Mouse (Mus musculus) thymus, adult 18-20 months (tissue): ENCODE results near the gene Crlf3.

Source experiments
- DNase-seq, 2 experiments: peaks; one replicate each; pipeline ENCODE4 v3.0.0; 2022; ENCODE audit warnings: mixed read lengths in 2 of 2

The Crlf3 gene

DNA sequence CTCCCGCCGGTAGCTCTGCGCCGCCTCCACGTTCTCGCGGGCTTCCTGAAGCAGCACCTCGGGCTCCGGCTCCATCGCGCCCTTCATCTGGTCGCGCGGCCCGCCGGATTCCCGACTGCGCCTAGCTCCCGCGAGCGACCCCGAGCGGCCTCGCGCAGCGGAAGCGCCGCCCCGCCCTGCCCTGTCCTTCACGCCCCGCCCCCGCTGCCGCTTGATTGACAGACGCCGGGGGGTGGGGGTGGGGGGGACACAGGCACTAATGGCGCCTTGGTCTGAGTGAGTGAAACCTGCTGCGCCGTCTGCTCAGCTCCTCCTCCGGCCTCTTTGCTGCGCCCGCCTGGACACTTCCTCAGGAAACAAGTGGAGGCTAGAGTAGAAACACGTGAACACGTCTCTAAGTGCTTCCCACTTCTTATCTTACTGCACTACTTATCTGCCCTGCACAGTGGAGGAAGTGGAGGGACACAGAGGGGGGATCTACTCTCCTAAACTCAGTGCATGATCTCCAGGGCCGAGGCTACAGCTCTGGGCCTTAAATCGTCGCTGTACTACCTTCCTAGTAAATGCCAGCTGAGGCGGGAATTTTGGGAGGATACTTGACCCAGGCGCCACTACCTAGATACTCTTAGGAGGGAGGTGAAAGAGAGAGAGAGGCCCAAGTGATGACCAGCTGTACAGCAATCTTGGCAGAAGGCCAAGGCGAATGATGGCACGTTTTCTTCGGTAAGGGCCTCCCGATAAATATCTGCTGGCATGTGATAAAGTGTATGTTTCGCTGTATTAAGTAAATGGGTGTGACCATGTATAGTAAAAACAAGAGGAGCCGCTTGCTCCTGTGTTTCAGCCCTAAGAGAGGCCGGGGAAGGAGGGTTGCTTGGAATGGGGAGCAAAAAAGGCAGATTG is at the start of gene Crlf3:
Crlf3 (minus strand) TSS at position 166 of the 903 bp plus-strand sequence.
- DNase-seq, result peak; percentile 88 to 89

DNA sequence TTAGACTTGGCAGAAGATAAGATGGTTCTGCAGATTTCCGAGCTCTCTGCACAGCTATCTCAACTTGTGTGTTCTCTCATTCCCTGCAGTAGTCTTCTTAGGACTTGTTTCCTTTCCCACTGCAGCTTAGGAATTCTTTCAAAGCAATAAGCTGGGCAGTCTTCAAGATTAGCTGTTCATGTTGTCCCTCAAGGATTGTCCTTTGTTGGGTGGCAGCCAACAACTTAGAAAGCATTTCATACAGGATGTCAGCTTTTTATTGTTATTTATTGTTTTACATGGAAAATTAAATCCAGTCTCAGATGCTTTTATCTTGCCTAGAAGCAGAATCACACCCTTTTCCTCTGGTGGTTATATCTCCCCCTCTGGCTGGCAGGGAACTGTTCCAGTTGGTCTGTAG is 35.6 kb upstream of the Crlf3 start:
- no peak for DNase-seq

DNA sequence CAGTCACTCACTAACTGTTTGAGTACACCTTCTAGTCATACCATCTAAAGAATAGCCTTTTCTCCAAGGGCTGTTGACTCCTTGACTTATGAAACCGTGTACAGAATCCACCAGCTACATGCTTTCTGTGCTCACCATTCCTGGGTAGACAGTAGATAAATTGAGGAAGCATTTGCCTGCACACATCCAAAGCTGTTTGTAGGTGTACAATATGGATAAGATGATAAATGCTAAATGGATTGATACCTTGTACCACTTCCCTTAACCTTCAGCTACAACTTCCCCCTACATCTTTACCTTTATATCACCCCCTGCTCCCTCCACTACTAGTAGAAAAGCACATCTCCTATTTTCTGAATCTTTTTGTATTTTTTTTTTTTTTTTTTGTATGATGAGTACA is 23.6 kb upstream of the Crlf3 start:
- no peak for DNase-seq

DNA sequence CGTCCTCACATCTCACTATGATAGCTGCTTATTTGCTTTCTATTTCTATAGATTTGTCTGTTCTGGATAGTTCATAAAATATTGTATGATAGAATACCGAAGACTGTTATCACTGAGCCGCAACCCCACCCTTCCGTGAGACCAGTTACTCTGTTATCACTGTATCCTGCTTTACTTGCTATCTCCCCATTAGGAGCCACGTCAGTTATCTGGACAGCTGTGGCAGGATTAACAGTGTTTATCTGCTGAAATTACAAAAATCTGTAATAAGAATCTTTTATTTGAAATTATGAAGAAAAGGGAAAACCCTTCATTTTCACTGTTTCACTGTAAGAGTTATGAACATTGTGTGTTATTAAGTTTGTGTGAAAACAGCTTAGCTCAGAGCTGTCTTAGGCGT is 20.5 kb upstream of the Crlf3 start:
- DNase-seq, result no peak

DNA sequence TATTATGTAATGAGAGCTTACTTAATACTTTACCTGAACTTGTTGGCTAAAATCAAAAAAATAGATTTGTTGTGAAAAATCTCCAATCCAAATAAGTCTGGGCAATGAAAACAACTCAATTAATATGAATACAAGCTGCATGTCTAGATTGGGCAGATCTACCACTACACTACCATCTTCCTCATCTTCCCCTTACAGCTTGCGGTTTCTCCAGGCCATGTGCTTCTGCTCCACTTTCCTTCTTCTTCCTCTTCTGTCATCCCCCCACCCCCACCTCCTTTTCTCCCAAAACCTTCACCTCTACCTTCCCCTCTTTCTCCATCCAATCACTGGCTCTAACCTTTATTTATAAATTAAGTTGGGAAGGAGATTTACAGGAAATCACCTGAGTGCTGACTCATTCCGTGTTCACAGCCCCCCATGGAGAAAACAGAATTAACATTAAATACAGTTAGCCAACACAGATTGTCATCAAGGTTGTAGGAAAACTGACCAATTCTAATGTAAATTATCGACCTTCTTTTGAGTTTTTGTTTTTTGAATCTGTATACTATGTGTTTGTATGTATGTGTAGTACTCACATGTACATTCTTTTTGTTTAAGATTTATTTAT is 17.8 kb upstream of the Crlf3 start:
- DNase-seq, result no peak

DNA sequence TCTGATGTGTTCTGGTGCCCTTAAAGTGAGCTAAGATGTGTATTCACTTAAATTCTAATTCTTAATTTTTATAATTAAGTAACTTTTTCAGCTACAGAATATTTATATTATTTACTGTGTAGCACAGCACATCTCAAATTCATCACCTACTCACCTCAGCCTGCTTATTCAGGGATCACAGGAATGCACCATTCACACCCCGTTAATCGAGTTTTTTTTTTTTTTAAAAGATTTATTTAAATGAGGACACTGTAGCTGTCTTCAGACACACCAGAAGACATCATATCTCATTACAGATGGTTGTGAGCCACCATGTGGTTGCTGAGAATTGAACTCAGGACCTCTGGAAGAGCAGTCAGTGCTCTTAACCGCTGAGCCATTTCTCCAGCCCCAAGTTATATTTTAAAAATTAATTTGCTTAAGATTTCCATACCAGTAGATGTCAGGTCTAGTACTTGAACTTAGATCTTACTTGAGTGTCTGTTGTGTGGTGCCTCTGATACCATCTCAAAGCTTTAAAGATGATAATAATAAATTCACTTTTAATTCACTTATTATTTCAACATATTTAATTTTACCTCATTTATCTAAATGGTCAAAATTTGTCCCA is 9.9 kb upstream of the Crlf3 start:
- DNase-seq, result no peak

DNA sequence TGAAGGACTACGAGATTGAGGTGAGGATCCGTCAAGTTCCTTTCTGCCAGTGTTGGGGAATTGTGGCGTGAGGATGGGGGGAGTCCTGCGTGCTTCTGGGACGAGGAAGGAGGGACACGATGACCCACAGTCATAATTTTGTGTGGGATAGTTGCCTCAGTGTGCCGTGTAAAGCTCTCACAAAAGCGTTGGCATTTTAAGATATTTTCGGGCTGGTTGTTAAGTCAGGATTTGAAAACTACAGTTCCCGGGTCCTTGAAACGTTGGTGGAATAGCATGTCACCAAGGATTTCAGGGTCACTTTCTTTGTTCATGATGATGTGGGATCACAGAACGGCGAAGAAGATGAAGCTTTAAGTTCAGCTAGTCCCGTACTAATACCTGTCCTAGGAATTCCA is 9.0 kb upstream of the Crlf3 start:
- DNase-seq, result no peak

DNA sequence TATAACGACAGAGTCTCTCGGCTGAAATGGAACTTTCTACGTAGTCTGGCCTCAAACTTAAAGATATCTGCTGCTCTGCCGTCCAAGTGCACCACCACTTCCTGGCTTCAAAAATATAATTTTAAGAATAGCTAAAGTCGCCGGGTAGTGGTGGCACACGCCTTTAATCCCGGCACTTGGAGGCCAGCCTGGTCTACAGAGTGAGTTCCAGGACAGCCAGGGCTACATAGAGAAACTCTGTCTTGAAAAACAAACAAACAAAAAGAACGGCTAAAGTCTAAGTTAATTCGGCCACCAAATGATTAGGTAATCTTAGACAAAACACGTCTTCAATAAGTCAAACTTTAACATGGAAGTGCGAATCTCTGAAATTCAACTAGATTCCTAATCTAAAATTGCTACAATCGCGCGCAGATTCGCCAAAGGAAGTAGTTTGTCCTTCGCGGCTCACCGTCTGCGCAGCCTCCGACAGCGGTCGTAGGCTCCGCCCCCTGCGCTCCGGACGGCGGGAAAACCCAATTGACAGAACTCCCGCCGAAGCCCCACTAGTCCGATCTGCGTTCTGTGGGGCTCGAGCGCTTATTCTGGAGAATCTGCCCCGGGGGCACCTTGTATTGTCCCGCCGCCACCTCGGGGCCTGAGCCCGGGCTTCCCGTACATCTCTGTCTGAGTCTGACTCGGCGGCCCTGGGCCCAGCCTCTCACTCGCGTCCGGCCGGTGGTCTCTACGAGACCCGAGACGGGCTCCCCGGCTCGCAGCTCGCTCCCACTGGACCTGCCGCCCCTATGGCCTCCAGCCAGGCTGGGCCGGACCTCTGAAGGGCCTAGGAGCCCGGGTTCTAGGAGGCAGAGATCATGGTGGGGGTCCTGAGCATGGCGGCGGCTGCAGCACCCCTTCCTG is 8.4 kb upstream of the Crlf3 start, which contains the start of gene Atad5:
Atad5 (plus strand) TSS at position 484 of the 900 bp plus-strand sequence.
- peak; percentile 66 to 74 for DNase-seq

DNA sequence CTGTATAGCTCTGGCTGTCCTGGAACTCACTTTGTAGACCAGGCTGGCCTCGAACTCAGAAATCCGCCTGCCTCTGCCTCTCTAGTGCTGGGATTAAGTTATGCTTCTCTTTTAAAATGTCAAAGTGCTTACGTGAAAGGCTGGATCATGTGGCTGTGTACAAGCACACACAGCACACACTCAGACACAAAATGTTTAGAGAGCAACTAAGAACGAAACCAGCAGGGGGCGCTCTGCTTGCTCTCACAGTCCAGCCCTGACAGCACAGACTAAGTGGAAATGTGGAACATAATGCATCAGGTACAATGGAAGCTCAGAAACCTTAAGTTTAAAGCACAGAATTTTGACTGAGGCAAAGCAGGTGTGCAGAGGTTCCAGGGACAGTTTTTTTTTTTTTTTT is 6.1 kb upstream of the Crlf3 start:
- DNase-seq, result peak; percentile 65 to 74

DNA sequence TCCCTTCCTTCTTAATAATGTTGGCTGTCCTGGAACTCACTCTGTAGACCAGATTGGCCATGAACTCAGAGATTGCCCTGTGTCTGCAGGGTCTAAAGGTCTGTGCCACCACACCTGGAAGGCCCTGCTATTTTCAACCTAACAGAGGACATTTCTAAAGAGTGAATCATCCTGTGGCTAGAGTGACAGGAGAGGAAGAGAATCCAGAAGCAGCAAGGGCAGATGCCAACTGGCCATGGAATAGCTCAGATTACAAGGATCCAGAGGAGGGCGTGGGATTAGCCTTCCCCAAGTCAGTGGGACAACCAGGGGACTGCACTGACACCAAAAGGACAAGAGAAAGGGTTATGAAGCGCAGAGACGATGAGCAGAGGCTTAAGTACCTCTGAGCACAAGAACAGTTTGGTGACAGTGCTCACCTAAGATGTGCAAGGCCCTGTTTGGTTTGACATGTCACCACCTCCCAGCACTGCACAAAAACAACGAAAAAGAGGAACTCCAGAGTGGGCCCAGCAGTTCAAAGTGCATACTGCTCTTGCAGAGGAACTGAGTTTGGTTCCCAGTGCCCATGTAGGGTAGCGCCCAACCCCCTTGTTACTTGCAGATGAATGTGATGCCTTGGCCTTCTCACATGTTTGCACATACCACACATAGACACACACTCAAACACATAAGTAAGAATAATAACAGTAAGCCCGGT is 4.7 kb upstream of the Crlf3 start:
- no peak for DNase-seq

DNA sequence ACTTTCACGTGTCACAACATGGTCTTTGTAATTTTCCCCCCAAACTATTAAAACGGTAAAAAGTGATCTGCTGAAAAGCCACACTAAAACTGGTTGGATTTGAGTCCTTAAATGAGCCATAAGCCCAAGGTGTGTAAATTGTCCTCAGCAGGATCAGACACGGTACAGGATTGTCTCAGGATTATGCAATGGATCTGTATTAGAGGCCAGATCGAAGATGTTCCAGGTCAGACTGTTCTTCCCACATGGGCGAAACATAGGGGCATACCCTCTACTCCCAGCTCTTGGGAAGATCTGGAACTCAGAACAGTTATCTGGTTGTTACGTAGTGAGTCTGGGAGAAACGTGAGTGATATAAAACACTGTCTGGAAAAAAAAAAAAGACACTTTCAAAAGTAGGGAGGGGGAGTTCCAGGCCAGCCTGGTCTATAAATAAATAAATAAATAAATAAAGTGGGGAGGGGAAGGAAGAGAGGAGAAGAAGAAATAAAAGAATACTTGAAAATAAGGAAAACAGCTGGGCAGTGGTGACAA is 1.1 kb upstream of the Crlf3 start:
- DNase-seq, result no peak

DNA sequence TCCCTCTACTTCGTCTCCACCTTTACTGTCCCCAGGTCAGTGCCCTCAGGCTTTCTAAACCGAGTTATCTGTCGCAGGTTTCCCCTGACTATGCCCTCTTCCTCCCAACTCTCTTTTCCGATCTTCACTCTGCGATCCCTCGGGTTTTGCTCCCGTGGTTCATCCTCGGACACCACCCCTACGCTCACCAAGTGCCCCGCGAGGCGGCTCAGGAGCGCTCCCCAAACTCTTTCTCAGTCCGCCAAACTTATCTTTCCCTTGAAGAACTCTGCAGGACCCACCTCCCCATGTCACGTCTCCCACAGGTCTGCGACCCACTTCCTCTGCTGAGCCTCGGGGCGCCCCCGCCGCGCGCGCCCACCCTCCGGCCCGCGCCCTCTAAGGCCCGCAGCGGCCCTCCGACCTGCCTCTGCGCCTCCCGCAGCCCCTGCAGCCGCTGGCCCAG is 388 bp downstream of the Crlf3 start:
- DNase-seq, result no peak

DNA sequence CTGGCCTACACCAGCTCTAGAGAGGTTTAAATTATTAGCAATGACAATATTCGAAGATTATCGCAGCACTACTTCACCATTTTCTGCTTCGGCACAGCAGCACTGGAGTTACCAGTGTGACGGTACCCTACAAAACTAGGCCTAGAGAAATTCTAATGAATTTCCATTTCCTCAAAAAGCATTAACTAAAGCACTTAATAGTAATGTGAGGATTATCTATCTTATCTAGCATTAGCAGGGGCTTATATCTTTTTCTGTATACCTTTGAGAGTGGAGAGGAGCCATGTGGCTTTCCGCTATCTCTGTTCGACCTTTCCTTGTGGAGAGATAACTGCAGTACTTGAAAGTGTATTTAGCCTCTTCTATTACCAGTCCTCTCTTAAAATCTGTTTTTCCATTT is 1.0 kb downstream of the Crlf3 start:
- no peak for DNase-seq

DNA sequence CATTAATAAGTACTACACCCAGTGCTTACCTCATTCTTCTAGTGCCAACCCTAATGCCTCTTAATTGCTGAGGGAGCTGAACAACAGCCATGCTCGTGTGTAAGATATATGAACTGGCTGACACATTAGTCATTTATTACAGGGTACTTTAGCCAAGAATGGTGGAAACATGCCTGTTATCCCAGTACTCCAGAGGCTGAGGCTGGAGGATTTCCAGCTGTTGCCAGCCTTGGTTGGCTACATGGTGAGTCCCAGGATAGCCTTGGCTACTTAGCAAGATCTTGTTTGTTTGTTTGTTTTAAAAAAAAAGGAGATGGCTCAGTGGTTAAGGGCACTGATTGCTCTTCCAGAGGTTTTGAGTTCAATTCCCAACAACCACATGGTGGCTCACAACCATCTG is 2.0 kb downstream of the Crlf3 start:
- DNase-seq, result no peak

DNA sequence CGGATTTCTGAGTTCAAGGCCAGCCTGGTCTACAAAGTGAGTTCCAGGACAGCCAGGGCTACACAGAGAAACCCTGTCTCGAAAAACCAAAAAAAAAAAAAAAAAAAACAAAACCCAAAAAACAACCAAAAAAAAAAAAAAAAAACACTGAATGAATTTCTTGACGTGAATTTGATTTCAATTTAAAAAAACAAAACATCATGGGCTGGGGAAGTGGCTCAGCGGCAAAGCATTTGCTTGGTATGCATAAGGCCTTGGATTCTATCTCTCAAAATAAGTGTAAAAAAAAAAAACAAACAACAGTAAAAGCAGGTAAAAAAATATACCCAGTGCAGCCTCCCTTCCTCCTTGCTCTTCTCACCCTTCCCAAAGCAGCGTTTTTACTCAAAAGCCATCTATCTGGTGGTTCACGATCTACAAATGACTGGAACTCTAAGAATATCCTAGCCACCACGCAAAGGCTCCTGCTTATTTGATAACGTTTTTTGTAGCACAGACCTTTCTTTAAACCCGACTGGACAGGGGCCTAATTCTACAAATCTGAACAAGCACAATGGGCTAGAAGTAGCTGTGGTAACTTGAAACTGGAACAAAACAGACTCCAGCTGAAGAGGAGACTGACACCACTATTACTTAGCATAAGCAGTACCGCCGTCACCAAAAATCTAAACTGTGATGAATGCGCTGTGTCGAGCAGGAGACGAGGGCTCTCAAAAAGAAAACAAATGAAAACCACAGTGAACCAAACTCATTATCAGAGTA is 2.8 kb downstream of the Crlf3 start:
- DNase-seq, result no peak

DNA sequence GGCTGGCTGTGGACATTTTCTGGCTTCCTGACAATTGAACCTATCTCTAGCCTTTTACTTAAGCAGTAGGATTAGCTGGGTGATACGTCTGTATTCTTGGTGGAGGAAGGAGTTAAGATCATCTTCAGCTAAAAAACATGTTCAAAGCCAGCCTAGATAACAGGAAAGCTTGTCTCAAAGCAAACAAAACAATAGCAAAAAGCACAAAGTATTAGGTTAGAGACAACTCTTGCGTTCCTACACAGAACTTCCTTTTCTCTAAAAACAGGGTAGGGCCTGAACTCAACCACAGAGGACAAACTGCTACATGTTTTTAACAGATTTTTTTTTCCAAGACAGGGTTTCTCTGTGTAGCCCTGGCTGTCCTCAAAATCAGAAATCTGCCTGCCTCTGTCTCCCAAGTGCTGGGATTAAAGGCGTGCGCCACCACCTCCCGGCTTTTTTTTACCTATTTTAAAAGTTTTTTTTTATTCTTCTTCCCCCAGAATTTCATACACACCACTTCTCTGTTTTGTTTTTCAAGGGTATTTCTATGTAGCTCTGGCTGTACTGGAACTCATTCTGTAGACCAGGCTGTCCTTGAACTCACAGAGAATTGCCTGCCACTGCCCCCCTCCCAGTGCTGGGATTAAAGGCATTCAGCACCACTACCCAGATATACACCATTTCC is 5.0 kb downstream of the Crlf3 start:
- no peak for DNase-seq

DNA sequence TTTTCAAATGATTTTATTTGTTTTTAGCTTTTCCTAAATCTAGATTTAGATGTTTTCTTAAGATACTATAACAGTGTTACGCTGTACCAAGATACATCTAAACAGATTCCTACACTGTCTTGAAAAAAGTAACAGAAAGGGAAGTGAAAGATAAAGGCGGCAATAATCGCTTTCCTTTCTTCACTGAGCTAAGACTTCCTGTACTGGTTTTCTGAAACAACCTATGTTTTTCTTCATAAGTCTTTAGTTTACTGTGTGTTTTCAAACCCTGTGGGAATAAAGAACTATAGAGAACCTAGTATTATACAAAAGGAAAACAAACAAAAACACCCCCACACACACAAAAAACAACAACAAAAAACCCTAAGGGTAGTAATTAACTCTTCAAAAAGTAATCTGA is 8.4 kb downstream of the Crlf3 start:
- DNase-seq, result no peak

DNA sequence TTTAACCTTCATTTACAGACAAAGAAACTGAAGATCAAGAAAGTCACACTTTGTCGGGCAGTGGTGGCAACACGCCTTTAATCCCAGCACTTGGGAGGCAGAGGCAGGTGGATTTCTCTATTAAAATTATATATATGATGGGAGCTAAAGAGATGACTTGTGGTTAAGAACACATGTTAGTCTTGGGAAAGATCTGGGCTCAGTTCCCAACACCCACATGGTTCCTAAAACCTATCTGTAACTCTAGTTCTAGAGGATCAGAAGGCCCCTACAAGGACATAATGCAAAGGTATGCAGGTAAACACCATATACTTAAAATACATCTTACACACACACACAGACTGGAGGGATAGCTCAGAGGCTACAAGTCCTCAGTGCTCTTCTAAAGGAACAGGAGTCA is 9.8 kb downstream of the Crlf3 start:
- DNase-seq, result no peak

DNA sequence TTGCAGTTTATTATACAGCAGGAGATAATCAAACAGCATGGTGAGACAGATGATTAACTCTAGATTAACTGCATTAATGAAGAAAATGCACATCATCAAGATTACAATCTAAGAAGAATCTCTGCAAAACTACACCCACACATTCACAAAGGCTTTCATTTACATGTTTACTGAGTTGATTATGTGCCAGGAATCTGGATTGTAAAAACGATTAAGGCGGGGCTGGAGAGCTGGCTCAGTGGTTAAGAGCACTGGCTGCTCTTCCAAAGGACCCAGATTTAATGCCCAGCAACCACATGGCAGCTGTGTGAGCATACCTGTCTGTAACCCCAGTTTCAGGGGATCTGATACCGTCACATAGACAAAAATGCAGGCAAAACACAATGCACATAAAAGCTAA is 11.0 kb downstream of the Crlf3 start:
- DNase-seq, result no peak

DNA sequence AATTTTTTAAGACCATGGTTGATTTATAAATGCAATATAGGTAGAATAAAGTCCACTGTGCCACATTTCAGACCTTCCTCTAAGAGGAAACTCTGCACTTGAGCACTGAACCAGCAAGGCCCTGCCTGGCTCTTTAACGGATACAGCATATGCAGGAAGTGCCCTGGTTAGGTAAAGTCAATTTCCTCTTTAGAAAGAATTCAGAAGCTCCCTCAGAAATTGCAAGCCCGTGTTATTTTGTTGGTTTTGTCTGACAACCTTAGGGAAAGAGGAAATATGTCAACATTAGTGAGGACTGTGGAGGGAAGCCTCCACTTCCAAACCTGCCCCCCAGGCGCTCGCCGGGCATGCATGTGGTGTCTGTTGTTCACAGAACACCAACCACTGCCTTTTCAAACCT is 13.2 kb downstream of the Crlf3 start:
- DNase-seq, result peak in 1 of 2 experiments; percentile 36
